Mouse (Mus musculus): ENCODE results near the gene Vax2. TPM values are rescaled to one million over a fixed set of nuclear protein-coding genes. Genes with fewer than 3 reads are reported as not detected.

The Vax2 gene
- total and polyA plus RNA-seq, 3 experiments: not detected

GRCm38 (mm10) chr6:83744126-83744525, 33.1 kb downstream of the Vax2 start:
- DNase-seq: no peak
- no peaks in the 10 kb centered on the region for H3K36me3 ChIP-seq (ENCODE audit: control insufficient read depth, insufficient read depth, low read length)
- WGBS: 78% methylated on average over 5 of the region's 5 CpGs
- no peak overlapping the region for H3K4me3 ChIP-seq
- no peaks in the 10 kb centered on the region for H3K4me1 ChIP-seq (ENCODE audit: control insufficient read depth, insufficient read depth, low read length)
- no peak overlapping the region for H3K9ac ChIP-seq (ENCODE audit: low read depth, low read length)
- TF ChIP-seq EP300 (IDR thresholded peaks at IDR 0.05; ENCODE audit: insufficient read depth, low read depth, low read length) (no peak), CTCF (IDR thresholded peaks at IDR 0.05) (no peak), POLR2A (IDR thresholded peaks at IDR 0.05; ENCODE audit: insufficient read depth, low read depth, low read length) (no peak)
- H3K79me2 ChIP-seq (replicated peaks; ENCODE audit: control insufficient read depth, insufficient read depth, low read length): no peaks in the 10 kb centered on the region
- no peak overlapping the region for H3K27ac ChIP-seq
- intact Hi-C loops (cut with DNase I): no loop called here
- H3K27me3 ChIP-seq (ENCODE audit: control insufficient read depth, insufficient read depth, low read length): no peaks in the 10 kb centered on the region

GRCm38 (mm10) chr6:83744557-83744956, 33.5 kb downstream of the Vax2 start:
- TF ChIP-seq EP300 (IDR thresholded peaks at IDR 0.05; ENCODE audit: insufficient read depth, low read depth, low read length) (no peak), CTCF (IDR thresholded peaks at IDR 0.05) (no peak), POLR2A (IDR thresholded peaks at IDR 0.05; ENCODE audit: insufficient read depth, low read depth, low read length) (no peak)
- Histone ChIP-seq H3K4me3 (no peak overlapping the region), H3K79me2 (replicated peaks; ENCODE audit: control insufficient read depth, insufficient read depth, low read length) (no peaks in the 10 kb centered on the region), H3K4me1 (ENCODE audit: control insufficient read depth, insufficient read depth, low read length) (no peaks in the 10 kb centered on the region), H3K36me3 (ENCODE audit: control insufficient read depth, insufficient read depth, low read length) (no peaks in the 10 kb centered on the region), H3K9ac (ENCODE audit: low read depth, low read length) (no peak overlapping the region), H3K27ac (no peak overlapping the region), H3K27me3 (ENCODE audit: control insufficient read depth, insufficient read depth, low read length) (no peaks in the 10 kb centered on the region)
- intact Hi-C loops (cut with DNase I): no loop called here
- 65% methylated on average over 5 of the region's 5 CpGs for WGBS
- DNase-seq: no peak

- intact Hi-C loops (cut with DNase I): no loop called here
- 47% methylated on average over 2 of the region's 2 CpGs for WGBS
- TF ChIP-seq CTCF (IDR thresholded peaks at IDR 0.05) (no peak), POLR2A (IDR thresholded peaks at IDR 0.05; ENCODE audit: insufficient read depth, low read depth, low read length) (no peak), EP300 (IDR thresholded peaks at IDR 0.05; ENCODE audit: insufficient read depth, low read depth, low read length) (no peak)
Observed at GRCm38 (mm10) chr6:83745466-83745865, 34.4 kb downstream of the Vax2 start.

GRCm38 (mm10) chr6:83749286-83749685, 38.2 kb downstream of the Vax2 start:
- H3K27ac ChIP-seq: no peak overlapping the region
- no peak overlapping the region for H3K9ac ChIP-seq (ENCODE audit: low read depth, low read length)
- 67% methylated on average over 3 of the region's 3 CpGs for WGBS
- no peak overlapping the region for H3K4me3 ChIP-seq
- no peak for DNase-seq
- H3K27me3 ChIP-seq (ENCODE audit: control insufficient read depth, insufficient read depth, low read length): no peaks in the 10 kb centered on the region
- intact Hi-C loops (cut with DNase I): no loop called here
- no peaks in the 10 kb centered on the region for H3K36me3 ChIP-seq (ENCODE audit: control insufficient read depth, insufficient read depth, low read length)
- H3K4me1 ChIP-seq (ENCODE audit: control insufficient read depth, insufficient read depth, low read length): no peaks in the 10 kb centered on the region
- H3K79me2 ChIP-seq (replicated peaks; ENCODE audit: control insufficient read depth, insufficient read depth, low read length): no peaks in the 10 kb centered on the region
- TF ChIP-seq CTCF (IDR thresholded peaks at IDR 0.05): no peak
- no peak for TF ChIP-seq EP300 (IDR thresholded peaks at IDR 0.05; ENCODE audit: insufficient read depth, low read depth, low read length)
- TF ChIP-seq POLR2A (IDR thresholded peaks at IDR 0.05; ENCODE audit: insufficient read depth, low read depth, low read length): no peak

More at GRCm38 (mm10) chr6:83745466-83745865, 34.4 kb downstream of the Vax2 start:
- H3K79me2 ChIP-seq (replicated peaks; ENCODE audit: control insufficient read depth, insufficient read depth, low read length): no peaks in the 10 kb centered on the region
- no peaks in the 10 kb centered on the region for H3K4me1 ChIP-seq (ENCODE audit: control insufficient read depth, insufficient read depth, low read length)
- no peak overlapping the region for H3K4me3 ChIP-seq
- no peak for DNase-seq
- H3K36me3 ChIP-seq (ENCODE audit: control insufficient read depth, insufficient read depth, low read length): no peaks in the 10 kb centered on the region
- H3K27me3 ChIP-seq (ENCODE audit: control insufficient read depth, insufficient read depth, low read length): no peaks in the 10 kb centered on the region
- no peak overlapping the region for H3K27ac ChIP-seq
- H3K9ac ChIP-seq (ENCODE audit: low read depth, low read length): no peak overlapping the region

- Histone ChIP-seq H3K36me3 (ENCODE audit: control insufficient read depth, insufficient read depth, low read length) (no peaks in the 10 kb centered on the region), H3K9ac (ENCODE audit: low read depth, low read length) (no peak overlapping the region), H3K79me2 (replicated peaks; ENCODE audit: control insufficient read depth, insufficient read depth, low read length) (no peaks in the 10 kb centered on the region), H3K4me3 (no peak overlapping the region), H3K27me3 (ENCODE audit: control insufficient read depth, insufficient read depth, low read length) (no peaks in the 10 kb centered on the region), H3K4me1 (ENCODE audit: control insufficient read depth, insufficient read depth, low read length) (no peaks in the 10 kb centered on the region), H3K27ac (no peak overlapping the region)
- TF ChIP-seq CTCF (IDR thresholded peaks at IDR 0.05) (peak; percentile 88), POLR2A (IDR thresholded peaks at IDR 0.05; ENCODE audit: insufficient read depth, low read depth, low read length) (no peak), EP300 (IDR thresholded peaks at IDR 0.05; ENCODE audit: insufficient read depth, low read depth, low read length) (no peak)
- WGBS: 9% methylated on average over 11 of the region's 11 CpGs
- intact Hi-C loops (cut with DNase I): loop anchor here (1.0 kb wide), 1 partner anchor 57 kb away; no protein-coding TSS in a partner anchor
- DNase-seq: peak; percentile 23 to 54
Observed at GRCm38 (mm10) chr6:83750171-83750684, 39.2 kb downstream of the Vax2 start.

- no peak for DNase-seq
- Histone ChIP-seq H3K4me1 (ENCODE audit: control insufficient read depth, insufficient read depth, low read length) (no peaks in the 10 kb centered on the region), H3K27ac (no peak overlapping the region), H3K9ac (ENCODE audit: low read depth, low read length) (no peak overlapping the region), H3K36me3 (ENCODE audit: control insufficient read depth, insufficient read depth, low read length) (no peaks in the 10 kb centered on the region), H3K4me3 (no peak overlapping the region), H3K79me2 (replicated peaks; ENCODE audit: control insufficient read depth, insufficient read depth, low read length) (no peaks in the 10 kb centered on the region), H3K27me3 (ENCODE audit: control insufficient read depth, insufficient read depth, low read length) (no peaks in the 10 kb centered on the region)
- intact Hi-C loops (cut with DNase I): no loop called here
- WGBS: 70% methylated on average over 9 of the region's 9 CpGs
- TF ChIP-seq POLR2A (IDR thresholded peaks at IDR 0.05; ENCODE audit: insufficient read depth, low read depth, low read length) (no peak), EP300 (IDR thresholded peaks at IDR 0.05; ENCODE audit: insufficient read depth, low read depth, low read length) (no peak), CTCF (IDR thresholded peaks at IDR 0.05) (no peak)
Observed at GRCm38 (mm10) chr6:83756051-83756450, 45.0 kb downstream of the Vax2 start.

All from heart, adult 2 months (tissue).